Mouse (Mus musculus) brain, embryonic 14.5 days (tissue): ENCODE data around the gene Xpr1. TPM values are rescaled to one million over a fixed set of nuclear protein-coding genes. Genes with fewer than 3 reads are reported as not detected.

Source experiments
- DNase-seq: peaks from one replicate; pipeline ENCODE4 v3.0.0-alpha.2; 2011; ENCODE audit warnings: low read depth
- CTCF ChIP-seq: fragments of 200-500 bp; IDR thresholded peaks from 2 replicates; pipeline ENCODE4 v1.5.1; 2012; ENCODE audit warnings: inconsistent platforms, mild to moderate bottlenecking, moderate library complexity, borderline replicate concordance; ENCODE audit not compliant: insufficient read depth, insufficient read length; ENCODE audit errors: extremely low read depth
- POLR2A ChIP-seq: fragments of 200-500 bp; IDR thresholded peaks from 2 replicates; pipeline ENCODE4 v1.6.1; 2012; ENCODE audit warnings: mild to moderate bottlenecking, inconsistent platforms, borderline replicate concordance; ENCODE audit not compliant: poor library complexity, insufficient read depth, insufficient read length, severe bottlenecking; ENCODE audit errors: extremely low read depth
- polyA plus RNA-seq: library from polyadenylated mRNA; depleted of rRNA; stranded (reverse); fragments of >200 nt; gene quantifications from 2 replicates; pipeline ENCODE4 v1.2.3, GENCODE M21; 2012

The Xpr1 gene
- polyA plus RNA-seq, 1 experiment: 125 TPM

DNA sequence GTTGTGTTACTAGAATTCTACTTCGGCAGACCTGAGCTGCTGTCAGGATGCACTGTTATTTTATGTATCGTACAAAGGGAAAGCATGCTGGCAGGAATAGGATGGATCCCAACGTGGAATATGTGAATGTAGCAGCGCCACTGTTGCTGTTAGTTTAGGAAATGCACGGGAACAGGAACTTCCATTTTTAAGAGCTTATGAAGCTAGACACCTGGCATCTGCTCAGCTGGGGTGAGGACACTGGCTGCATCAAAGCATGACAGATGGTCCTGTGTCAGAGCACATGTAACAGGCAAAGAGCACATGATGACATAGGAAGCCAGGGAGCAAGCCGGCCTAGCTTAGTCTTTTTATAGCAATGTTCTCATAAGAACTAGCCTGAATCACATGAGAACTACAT is 22.4 kb downstream of the Xpr1 start:
- TF ChIP-seq POLR2A: no peak
- TF ChIP-seq CTCF: no peak
- DNase-seq: peak; percentile 54

DNA sequence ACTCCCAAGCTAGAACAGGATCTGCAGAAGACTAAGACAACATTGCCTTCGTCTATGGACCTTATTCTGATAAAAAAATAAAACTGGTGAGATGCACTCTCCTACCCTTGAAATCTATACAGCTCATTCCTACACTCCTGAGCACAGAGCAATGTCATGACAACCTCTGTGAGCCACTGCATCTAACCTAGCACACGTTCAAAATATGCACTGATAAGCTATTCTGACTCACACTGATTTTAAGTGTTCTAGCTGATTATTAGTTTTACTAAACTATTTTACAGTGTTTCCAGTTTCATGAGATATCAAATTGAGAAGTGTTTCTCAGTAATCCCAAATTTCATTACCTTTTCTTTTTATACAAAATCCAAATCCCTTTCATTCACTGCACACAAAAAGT is 23.2 kb downstream of the Xpr1 start:
- TF ChIP-seq POLR2A (no peak), CTCF (no peak)
- no peak for DNase-seq

DNA sequence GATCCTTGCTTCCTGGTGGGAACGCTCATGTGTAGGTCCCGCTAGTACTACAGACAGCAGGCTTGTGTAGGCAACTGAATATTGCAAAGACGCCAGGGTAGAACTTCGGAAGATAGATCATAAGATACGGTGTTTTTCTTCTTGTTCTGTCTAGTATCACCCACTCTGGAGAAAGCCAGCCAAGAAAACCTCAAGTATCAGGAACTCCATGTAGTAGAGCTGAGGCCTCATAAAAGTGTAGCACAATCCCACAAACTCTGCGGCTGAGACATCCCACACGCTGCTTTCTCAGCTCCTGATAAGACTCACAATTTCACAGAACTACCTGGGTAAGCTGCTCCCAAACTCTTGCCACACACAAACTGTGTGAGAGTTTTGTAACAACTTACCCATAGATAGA is 24.4 kb downstream of the Xpr1 start:
- TF ChIP-seq POLR2A (no peak), CTCF (no peak)
- DNase-seq: no peak

DNA sequence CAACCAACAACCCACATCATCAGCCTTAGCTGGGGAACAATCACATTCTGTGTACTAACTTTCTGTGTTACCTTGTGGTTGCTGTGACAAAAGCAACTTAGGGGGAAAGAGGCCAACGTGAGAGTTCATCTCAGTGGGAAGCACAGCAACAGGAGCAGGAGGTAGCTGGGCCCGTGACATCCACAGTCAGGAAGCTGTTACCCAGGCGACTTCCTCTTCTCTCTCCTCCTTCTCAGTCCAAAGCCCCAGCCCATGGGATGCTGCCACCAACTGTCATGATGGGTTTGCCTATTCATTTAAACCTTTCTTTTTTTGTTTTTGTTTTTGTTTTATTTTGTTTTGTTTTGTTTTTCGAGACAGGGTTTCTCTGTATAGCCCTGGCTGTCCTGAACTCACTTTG is 25.7 kb downstream of the Xpr1 start:
- TF ChIP-seq CTCF (no peak), POLR2A (no peak)

DNA sequence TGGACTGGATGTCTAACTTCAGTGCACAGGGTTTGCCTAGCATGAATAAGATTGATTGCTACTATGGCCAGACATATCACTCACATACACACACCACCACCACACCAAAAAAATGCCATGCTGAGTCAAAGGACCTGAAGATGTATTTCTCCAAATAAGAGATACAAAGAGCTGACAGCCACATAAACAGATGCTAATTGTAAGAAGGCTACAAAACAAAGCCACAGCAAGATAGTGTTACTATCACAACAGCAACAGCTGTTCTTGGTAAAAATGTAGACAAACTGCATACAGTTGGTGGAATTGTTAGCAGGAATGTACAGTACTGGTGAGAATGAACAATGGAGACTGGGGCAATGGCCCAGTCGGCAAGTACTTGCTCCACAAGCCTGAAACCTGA is 28.8 kb downstream of the Xpr1 start:
- TF ChIP-seq POLR2A (no peak), CTCF (no peak)
- no peak for DNase-seq

More for the DNA sequence above, 25.7 kb downstream of the Xpr1 start:
- DNase-seq: no peak

DNA sequence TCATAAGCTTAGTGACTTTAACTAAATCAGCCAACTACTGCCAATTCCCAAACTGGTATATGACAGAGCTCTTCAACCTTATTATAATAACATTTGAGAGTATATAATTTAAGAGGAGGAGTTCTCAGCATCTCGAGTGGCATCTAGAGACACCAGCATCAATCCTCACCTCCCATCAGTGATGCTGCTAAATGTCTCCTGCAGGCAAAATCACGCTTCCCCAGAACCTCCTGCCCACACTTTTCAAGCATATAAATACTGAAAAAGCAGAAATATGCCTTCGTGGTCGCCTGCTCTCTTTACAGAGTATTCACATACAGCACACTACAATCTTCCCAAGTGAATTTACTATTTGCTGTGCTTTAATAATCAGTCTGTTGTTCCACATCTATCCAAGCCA is 30.7 kb downstream of the Xpr1 start:
- TF ChIP-seq CTCF: no peak
- TF ChIP-seq POLR2A: no peak
- no peak for DNase-seq

DNA sequence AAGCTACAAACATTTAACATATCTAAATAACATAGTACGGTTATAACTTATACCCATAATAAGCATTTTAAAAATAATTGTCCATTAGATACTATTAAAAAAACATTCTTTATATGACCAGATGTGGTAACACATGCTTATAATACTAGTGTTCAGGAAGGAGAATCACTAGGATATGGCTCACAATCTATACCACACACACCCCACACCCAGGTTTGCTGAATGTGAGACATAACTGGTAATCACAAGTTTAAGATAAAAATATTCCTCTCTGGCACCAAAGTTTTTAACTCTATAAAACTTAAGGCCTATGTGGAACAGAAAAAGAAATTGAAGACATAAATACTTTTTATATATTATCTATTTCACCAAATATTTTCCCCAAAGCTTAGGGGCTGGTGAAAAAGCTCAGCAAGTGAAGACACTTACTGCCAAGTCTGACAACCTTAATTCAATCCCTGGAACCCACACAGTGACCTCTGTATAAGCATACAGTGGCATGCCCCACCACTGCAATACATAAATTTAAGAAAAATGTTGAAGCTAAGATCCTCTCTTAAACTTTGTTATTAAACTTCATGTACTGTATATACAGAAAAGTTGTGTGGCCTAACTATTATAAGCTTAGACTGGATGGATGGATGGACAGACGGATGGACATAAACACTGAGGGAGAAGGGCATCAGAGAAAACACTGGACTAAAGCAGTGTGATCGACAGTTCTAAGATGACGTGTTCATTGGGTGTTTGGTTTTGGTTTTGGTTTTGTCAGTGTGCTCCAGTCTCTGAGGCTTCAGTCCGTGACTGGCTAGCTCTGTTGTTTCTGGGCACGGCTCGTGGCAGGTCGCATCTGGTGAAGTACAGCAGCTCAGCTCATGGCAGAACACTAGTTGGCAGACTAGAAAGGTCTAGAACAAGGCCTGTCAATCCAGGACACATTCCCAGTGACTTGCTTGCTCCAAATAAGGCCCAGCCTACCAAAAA is 33.6 kb downstream of the Xpr1 start:
- TF ChIP-seq CTCF (no peak), POLR2A (no peak)
- no peak for DNase-seq

DNA sequence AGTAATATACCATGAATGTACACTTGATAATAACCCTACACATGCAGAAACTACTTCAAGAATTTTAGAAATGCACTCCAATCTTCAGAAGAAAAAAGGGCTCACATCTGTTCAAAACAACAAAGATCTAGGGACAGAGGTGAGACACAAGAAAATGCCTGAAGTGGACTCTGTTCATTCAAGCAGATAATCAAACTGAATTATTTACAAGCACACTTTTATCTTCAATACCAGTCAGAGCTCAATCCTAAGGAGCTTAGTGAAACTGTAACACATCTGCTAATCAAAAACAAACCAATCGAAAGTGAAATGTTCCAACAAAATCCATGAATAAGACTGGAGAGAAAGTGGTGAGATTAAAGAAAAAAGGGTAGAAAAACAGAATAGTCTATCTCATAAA is 35.3 kb downstream of the Xpr1 start:
- TF ChIP-seq POLR2A (no peak), CTCF (no peak)
- peak; percentile 20 for DNase-seq

DNA sequence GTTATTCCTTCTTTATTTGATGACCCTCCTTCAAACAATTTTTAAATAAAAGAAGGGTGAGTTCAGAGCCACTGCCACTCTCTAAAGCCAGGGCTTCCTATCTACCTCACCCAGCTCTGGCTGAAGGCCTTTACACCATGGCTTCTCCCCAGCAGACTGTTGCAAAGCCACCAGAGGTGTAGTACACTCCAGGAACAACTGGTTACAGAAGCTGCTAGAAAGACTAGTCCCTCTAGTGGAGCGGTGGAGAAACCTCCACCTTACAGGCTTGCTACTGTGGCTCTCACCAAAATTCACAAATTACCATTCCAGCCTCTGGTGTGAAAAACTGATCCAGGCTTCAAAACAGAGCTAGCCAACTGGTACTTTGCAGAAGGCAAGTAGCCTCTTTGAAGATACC is 37.9 kb downstream of the Xpr1 start:
- no peak for DNase-seq
- no peak for TF ChIP-seq POLR2A
- no peak for TF ChIP-seq CTCF

DNA sequence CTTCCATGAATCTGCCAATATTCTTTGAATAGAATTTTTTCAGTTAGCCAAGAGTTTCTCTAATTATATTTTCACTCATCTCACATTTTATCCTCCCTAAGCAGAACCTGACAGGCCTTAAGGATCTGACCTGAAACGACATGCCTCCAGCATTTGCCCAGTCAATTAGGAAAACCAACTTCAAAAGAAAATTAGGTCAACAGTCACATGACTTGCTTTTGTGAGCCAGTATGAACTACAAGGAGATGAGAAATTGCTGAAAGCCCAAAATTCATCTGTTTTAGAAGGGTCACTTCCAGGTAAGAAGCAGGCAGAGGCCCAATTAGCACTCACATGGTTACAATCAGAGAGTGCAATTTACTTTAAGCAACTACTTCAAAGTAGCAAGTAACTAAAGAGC is 44.4 kb downstream of the Xpr1 start:
- no peak for TF ChIP-seq POLR2A
- no peak for TF ChIP-seq CTCF
- DNase-seq: no peak

DNA sequence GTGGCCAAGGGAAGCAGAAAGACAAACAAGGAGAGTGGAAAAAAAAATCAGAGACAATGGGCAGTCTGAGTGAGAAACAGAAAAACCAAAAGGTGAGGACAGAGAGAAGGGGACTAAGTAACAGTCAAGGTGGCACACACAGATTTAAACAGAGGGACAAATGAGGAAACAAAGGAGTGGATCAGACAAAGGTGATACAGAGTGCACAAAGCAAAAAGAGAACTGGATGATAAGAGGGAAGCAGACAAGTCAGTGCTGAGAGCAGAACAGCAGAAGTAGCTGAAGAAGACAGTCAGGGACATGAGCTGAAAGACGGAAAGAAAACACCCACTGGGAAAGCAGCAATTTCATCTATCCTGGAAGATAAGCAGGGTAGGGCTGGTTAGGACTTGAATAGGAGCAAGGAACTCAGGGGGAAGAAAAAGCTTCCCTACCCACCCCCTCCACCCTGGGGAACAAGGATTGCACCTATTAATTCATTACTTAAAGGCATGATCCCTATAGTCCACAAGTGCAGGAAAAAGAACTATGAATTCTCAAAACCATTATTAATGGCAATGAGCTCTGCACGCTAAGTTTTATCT is 47.0 kb downstream of the Xpr1 start:
- no peak for TF ChIP-seq POLR2A
- TF ChIP-seq CTCF: no peak
- peak; percentile 57 for DNase-seq
